Mouse (Mus musculus): ENCODE measurements around the gene Prdm10. TPM values are rescaled to one million over a fixed set of nuclear protein-coding genes. Genes with fewer than 3 reads are reported as not detected.

Gene Prdm10
- polyA plus RNA-seq, 1 experiment, result 0.29 TPM

DNA sequence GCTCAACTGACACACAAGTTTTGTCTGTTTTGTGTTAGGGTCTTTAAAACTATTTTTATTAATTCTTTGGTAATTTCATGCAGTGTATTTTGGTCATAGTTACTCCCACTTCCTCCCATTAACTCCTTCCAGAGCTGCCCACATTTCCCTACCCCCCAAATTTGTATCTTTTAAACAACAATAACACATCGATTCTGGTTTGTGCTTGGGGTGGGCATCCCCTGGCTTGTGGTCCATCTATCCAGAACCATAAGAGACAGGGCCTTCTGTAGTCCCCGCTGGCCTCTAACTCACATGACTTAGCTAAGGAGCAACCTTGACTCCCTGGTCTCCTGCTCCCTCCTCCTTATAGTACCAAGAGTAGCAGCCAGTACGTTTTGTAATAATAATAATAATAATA is 50.5 kb downstream of the Prdm10 start:
- TF ChIP-seq GATA1 (IDR thresholded peaks at IDR 0.05; ENCODE audit: low read length) (no peak), TAL1 (IDR thresholded peaks at IDR 0.05; ENCODE audit: low read length) (no peak)
- Histone ChIP-seq H3K27me3 (ENCODE audit: control insufficient read depth) (no peaks in the 10 kb centered on the region), H3K4me1 (ENCODE audit: control insufficient read depth) (peaks cover 4% of the 10 kb centered on the region), H3K4me3 (replicated peaks) (no peak overlapping the region), H3K36me3 (ENCODE audit: control insufficient read depth) (peaks cover 81% of the 10 kb centered on the region), H3K9me3 (ENCODE audit: control insufficient read depth, low read length) (no peaks in the 10 kb centered on the region)

DNA sequence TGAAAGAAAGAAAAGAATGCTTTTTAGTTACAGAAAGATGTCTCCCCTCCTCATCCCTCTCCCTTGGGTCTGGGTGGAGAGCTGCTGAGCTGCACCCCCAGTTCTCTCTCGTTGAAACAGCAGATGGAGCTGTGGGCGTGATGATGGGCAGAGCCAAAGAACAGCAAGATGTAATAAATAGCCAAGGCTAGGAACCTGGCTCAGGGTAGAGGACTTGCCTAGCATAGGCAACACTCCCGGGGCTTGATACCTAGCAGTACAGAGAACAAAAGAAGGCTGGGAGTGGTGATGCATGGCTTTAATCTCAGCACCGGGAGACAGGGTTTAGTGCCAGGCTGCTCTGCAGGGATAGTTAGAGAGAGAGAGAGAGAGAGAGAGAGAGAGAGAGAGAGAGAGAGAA is 50.9 kb downstream of the Prdm10 start:
- no peaks in the 10 kb centered on the region for H3K27me3 ChIP-seq (ENCODE audit: control insufficient read depth)
- H3K9me3 ChIP-seq (ENCODE audit: control insufficient read depth, low read length), result no peaks in the 10 kb centered on the region
- no peak for TF ChIP-seq TAL1 (IDR thresholded peaks at IDR 0.05; ENCODE audit: low read length)
- TF ChIP-seq GATA1 (IDR thresholded peaks at IDR 0.05; ENCODE audit: low read length), result no peak
- peaks cover 81% of the 10 kb centered on the region for H3K36me3 ChIP-seq (ENCODE audit: control insufficient read depth)
- H3K4me3 ChIP-seq (replicated peaks), result no peak overlapping the region
- H3K4me1 ChIP-seq (ENCODE audit: control insufficient read depth), result peaks cover 4% of the 10 kb centered on the region

DNA sequence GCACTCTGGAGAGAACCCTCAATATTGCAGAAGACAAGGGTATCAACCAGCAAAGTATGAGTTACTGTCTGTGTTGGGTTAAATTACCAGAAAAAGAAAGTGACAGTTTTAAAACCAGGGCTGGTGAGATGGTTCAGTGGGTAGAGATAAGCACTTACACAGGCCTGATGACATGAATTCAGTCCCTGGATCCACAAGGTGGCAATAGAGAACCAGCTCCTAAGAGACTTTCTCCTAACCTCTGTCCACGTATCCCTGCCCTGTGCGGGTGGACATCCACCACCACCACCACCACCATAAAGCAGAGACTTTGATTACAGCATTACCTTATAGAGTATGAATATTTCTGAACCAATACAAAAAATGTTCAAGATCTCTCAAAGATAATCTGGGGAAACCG is 51.6 kb downstream of the Prdm10 start:
- H3K36me3 ChIP-seq (ENCODE audit: control insufficient read depth), result peaks cover 81% of the 10 kb centered on the region
- peaks cover 4% of the 10 kb centered on the region for H3K4me1 ChIP-seq (ENCODE audit: control insufficient read depth)
- H3K27me3 ChIP-seq (ENCODE audit: control insufficient read depth), result no peaks in the 10 kb centered on the region
- H3K9me3 ChIP-seq (ENCODE audit: control insufficient read depth, low read length), result no peaks in the 10 kb centered on the region
- no peak overlapping the region for H3K4me3 ChIP-seq (replicated peaks)
- TF ChIP-seq TAL1 (IDR thresholded peaks at IDR 0.05; ENCODE audit: low read length) (no peak), GATA1 (IDR thresholded peaks at IDR 0.05; ENCODE audit: low read length) (no peak)

DNA sequence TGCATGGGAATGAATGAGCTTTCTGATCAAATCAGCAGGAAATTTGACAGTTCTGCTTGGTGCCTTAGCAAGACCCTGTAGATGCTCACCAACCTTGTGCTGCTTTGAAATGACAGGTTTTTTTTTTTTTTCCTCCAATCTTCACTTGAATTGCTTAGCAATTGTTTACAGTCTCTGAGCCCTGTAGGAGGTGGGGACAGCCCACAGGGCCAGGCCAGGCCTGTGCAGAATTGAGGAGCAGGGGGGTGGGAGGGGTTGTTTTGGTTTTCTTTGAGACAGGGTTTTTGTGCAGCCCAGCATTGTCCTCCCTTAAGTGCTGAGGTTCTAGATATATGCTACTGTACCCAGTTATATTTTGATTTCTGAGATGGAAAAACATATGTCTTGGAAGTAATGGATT is 52.5 kb downstream of the Prdm10 start:
- Histone ChIP-seq H3K36me3 (ENCODE audit: control insufficient read depth) (peaks cover 76% of the 10 kb centered on the region), H3K4me3 (replicated peaks) (no peak overlapping the region), H3K27me3 (ENCODE audit: control insufficient read depth) (no peaks in the 10 kb centered on the region), H3K9me3 (ENCODE audit: control insufficient read depth, low read length) (no peaks in the 10 kb centered on the region), H3K4me1 (ENCODE audit: control insufficient read depth) (peaks cover 4% of the 10 kb centered on the region)
- TF ChIP-seq TAL1 (IDR thresholded peaks at IDR 0.05; ENCODE audit: low read length), result no peak

DNA sequence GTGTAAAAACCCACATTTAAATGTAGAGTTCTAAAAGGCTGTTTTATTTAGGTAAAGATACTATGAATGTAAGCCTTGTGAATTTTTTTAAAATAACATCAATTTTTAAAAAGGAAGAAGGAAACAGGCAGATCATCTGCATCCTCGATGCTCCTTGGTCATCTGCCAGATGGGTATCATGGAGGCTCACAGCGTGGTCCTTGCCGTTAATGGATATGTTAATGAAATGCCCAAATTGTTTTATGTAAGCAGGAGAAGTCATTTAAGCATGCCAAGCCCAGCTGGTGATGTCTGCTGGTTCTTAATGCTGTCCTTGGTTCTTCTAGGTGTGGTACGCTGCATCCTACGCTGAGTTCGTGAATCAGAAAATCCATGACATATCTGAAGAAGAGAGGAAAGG is 54.7 kb downstream of the Prdm10 start:
- TF ChIP-seq TAL1 (IDR thresholded peaks at IDR 0.05; ENCODE audit: low read length) (no peak), GATA1 (IDR thresholded peaks at IDR 0.05; ENCODE audit: low read length) (no peak)
- H3K4me1 ChIP-seq (ENCODE audit: control insufficient read depth), result peaks cover 4% of the 10 kb centered on the region
- H3K36me3 ChIP-seq (ENCODE audit: control insufficient read depth), result peaks cover 72% of the 10 kb centered on the region
- no peak overlapping the region for H3K4me3 ChIP-seq (replicated peaks)
- H3K27me3 ChIP-seq (ENCODE audit: control insufficient read depth), result no peaks in the 10 kb centered on the region
- H3K9me3 ChIP-seq (ENCODE audit: control insufficient read depth, low read length), result no peaks in the 10 kb centered on the region

DNA sequence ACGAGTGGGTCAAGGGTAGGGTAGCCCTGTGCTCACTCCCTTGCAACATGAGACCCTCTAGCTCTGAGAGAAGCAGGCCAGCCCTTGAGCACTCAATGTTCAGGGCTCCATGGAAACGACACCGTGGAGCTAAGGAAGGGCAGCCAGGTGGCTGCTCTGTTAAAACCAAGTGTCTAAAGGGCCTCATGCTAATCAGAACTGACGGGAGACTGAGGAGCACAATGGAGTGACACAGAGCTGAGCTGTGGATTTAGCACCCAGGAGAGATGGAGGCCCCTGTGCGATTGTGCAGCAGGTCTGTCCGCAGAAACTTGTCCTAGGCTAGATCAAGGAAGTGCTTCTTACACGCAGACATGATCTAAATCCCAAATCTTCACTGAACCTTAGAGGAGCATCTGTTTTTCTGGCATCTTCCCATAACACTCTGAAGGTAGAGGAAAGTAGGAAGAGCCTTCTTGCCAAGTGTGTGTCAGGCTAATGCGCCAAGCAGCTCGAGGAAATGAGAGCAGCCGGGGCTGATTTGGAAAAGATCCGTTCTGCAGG is 64.0 kb downstream of the Prdm10 start:
- Histone ChIP-seq H3K27me3 (ENCODE audit: control insufficient read depth) (no peaks in the 10 kb centered on the region), H3K36me3 (ENCODE audit: control insufficient read depth) (peaks cover 74% of the 10 kb centered on the region), H3K9me3 (ENCODE audit: control insufficient read depth, low read length) (no peaks in the 10 kb centered on the region), H3K4me3 (replicated peaks) (no peak overlapping the region), H3K4me1 (ENCODE audit: control insufficient read depth) (no peaks in the 10 kb centered on the region)
- TF ChIP-seq GATA1 (IDR thresholded peaks at IDR 0.05; ENCODE audit: low read length) (no peak), TAL1 (IDR thresholded peaks at IDR 0.05; ENCODE audit: low read length) (no peak)

DNA sequence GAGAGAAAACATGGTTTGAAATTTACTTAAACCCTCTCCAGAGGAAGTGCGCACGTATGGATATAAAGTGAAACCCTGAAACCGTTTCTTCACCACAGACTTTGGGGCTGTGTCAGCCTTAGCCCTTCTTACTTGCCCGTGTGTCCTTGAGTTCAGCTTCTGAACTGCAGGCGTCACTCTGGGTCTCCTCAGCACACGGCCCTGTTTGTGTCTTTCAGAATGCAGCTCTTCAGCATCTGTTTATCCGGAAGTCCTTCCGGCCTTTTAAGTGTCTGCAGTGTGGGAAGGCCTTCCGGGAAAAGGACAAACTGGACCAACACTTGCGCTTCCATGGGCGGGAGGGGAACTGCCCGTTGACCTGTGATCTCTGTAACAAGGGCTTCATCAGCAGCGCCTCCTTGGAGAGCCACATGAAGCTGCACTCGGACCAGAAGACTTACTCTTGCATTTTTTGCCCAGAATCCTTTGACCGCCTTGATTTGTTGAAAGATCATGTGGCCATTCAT is 66.3 kb downstream of the Prdm10 start:
- Histone ChIP-seq H3K36me3 (ENCODE audit: control insufficient read depth) (peaks cover 83% of the 10 kb centered on the region), H3K4me3 (replicated peaks) (no peak overlapping the region), H3K4me1 (ENCODE audit: control insufficient read depth) (no peaks in the 10 kb centered on the region), H3K9me3 (ENCODE audit: control insufficient read depth, low read length) (no peaks in the 10 kb centered on the region), H3K27me3 (ENCODE audit: control insufficient read depth) (no peaks in the 10 kb centered on the region)
- TF ChIP-seq GATA1 (IDR thresholded peaks at IDR 0.05; ENCODE audit: low read length), result no peak
- TF ChIP-seq TAL1 (IDR thresholded peaks at IDR 0.05; ENCODE audit: low read length), result no peak

DNA sequence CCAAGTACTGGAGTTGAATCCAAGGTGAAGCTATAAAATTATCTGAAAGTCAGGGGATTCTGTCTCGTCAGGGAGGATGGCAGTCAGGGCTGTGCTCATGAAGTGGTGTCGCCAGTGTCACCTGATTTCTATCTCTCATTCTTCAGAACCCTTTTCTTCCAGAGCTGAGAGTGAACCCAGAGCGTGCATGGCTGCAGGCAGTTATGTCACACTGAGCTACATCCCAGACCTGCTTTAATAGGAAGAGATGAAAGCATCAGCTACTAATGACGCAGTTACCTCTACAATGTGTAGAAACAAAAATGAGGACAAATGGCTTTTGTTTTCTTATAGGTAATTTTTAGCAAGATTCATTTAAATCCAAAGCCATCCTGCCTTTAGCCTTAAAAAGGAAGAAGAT is 68.1 kb downstream of the Prdm10 start:
- Histone ChIP-seq H3K9me3 (ENCODE audit: control insufficient read depth, low read length) (no peaks in the 10 kb centered on the region), H3K4me1 (ENCODE audit: control insufficient read depth) (no peaks in the 10 kb centered on the region), H3K36me3 (ENCODE audit: control insufficient read depth) (peaks cover 81% of the 10 kb centered on the region), H3K27me3 (ENCODE audit: control insufficient read depth) (no peaks in the 10 kb centered on the region), H3K4me3 (replicated peaks) (no peak overlapping the region)
- TF ChIP-seq TAL1 (IDR thresholded peaks at IDR 0.05; ENCODE audit: low read length), result no peak
- TF ChIP-seq GATA1 (IDR thresholded peaks at IDR 0.05; ENCODE audit: low read length), result no peak

DNA sequence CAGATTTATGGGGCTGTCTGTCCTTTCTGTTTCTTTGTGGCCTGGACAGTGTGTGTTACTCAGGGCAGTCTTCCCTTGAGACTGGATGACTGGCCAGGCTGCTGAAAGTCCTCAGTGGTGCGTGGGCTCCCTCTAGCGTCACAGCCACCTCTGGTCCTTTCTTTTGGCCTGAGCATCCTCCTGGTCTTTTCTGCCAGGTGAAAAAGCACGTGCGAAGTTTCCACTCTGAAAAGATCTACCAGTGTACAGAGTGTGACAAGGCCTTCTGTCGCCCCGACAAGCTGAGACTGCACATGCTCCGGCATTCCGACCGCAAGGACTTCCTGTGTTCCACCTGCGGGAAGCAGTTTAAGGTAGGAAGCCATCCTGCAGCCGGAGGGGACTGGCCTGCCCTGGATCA is 68.6 kb downstream of the Prdm10 start:
- Histone ChIP-seq H3K36me3 (ENCODE audit: control insufficient read depth) (peaks cover 83% of the 10 kb centered on the region), H3K9me3 (ENCODE audit: control insufficient read depth, low read length) (no peaks in the 10 kb centered on the region), H3K4me1 (ENCODE audit: control insufficient read depth) (no peaks in the 10 kb centered on the region), H3K27me3 (ENCODE audit: control insufficient read depth) (no peaks in the 10 kb centered on the region), H3K4me3 (replicated peaks) (no peak overlapping the region)
- TF ChIP-seq TAL1 (IDR thresholded peaks at IDR 0.05; ENCODE audit: low read length), result no peak

DNA sequence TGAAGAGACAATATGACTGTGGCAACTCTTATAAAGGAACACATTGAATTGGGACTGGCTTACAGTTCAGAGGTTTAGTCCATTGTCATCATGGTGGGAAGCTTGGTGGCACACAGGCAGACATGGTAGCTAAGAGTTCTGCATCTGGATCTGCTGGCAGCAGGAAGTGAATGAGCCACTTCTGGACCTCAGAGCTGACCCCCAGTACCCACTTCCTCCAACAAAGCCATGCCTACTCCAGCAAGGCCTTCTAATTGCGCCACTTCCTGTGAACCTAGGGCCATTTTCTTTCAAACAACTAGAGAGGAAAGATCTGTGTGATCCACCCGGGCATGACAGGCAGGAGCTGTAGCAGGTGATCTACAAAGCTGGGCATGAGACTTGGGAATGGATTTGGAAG is 72.4 kb downstream of the Prdm10 start:
- peaks cover 88% of the 10 kb centered on the region for H3K36me3 ChIP-seq (ENCODE audit: control insufficient read depth)
- no peaks in the 10 kb centered on the region for H3K9me3 ChIP-seq (ENCODE audit: control insufficient read depth, low read length)
- H3K4me3 ChIP-seq (replicated peaks), result no peak overlapping the region
- no peaks in the 10 kb centered on the region for H3K4me1 ChIP-seq (ENCODE audit: control insufficient read depth)
- H3K27me3 ChIP-seq (ENCODE audit: control insufficient read depth), result no peaks in the 10 kb centered on the region
- TF ChIP-seq TAL1 (IDR thresholded peaks at IDR 0.05; ENCODE audit: low read length), result no peak
- TF ChIP-seq GATA1 (IDR thresholded peaks at IDR 0.05; ENCODE audit: low read length), result no peak
